Mouse (Mus musculus): ENCODE results near the gene Mgme1.

DNA sequence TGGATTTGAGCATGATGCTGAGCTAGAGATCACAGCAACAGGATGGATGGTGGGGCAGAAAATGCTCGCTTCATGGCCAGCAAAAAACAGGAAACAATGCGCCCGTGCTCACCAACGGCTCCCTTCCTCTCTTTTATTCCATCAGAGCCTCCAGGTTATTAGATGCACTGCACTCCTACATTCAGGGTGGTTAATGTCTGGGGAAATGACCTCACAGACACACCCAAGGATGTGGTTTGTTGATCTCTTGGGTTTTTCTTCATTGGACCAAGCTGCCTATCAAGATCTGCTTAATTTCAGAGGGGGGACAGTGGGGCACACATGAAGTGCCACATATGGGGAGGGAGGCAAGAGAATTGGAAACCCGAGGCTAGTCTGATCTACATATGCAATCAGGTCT lies 39.3 kb upstream of the Mgme1 start:
- no peak for TF ChIP-seq CTCF (IDR thresholded peaks at IDR 0.05)
- TF ChIP-seq EP300 (IDR thresholded peaks at IDR 0.05) = no peak
